Mouse (Mus musculus) hindbrain, postnatal 0 days (tissue): ENCODE measurements around the gene Celf2. TPM values are rescaled to one million over a fixed set of nuclear protein-coding genes. Genes with fewer than 3 reads are reported as not detected.

Source experiments
- ATAC-seq: fragments of 200-750 bp; cut with Nextera tagmentation; 2 replicates; pipeline ENCODE4 v1.8.0; 2017; ENCODE audit warnings: mild to moderate bottlenecking, moderate TSS enrichment, moderate library complexity
- DNase-seq: peaks from one replicate; pipeline ENCODE4 v3.0.0-alpha.2; 2015; ENCODE audit warnings: low spot score
- H3K27ac ChIP-seq: fragments of 300-500 bp; sonication (generic); 2 replicates; pipeline ENCODE4 v1.5.1; 2014; ENCODE audit warnings: mild to moderate bottlenecking
- H3K27me3 ChIP-seq: fragments of 300-500 bp; sonication (generic); 2 replicates; pipeline ENCODE4 v1.6.1; 2014; ENCODE audit warnings: low read length, mixed read lengths; ENCODE audit not compliant: insufficient read depth
- H3K36me3 ChIP-seq: fragments of 300-500 bp; sonication (generic); 2 replicates; pipeline ENCODE4 v1.6.1; 2014; ENCODE audit warnings: low read length, mixed read lengths; ENCODE audit not compliant: insufficient read depth
- H3K4me1 ChIP-seq: fragments of 300-500 bp; sonication (generic); 2 replicates; pipeline ENCODE4 v1.6.1; 2014; ENCODE audit warnings: antibody characterized with exemption, low read length, mixed read lengths; ENCODE audit not compliant: insufficient read depth
- H3K4me2 ChIP-seq: fragments of 300-500 bp; sonication (generic); 2 replicates; pipeline ENCODE4 v1.6.1; 2014; ENCODE audit warnings: low read depth, mild to moderate bottlenecking, low read length, moderate library complexity, mixed read lengths
- H3K4me3 ChIP-seq: fragments of 300-500 bp; sonication (generic); 2 replicates; pipeline ENCODE4 v1.5.1; 2014; ENCODE audit warnings: low read length
- H3K9ac ChIP-seq: fragments of 300-500 bp; sonication (generic); replicated peaks from 2 replicates; pipeline ENCODE4 v1.6.1; 2014; ENCODE audit warnings: mild to moderate bottlenecking, low read length, moderate library complexity, mixed read lengths
- H3K9me3 ChIP-seq: fragments of 300-500 bp; sonication (generic); 2 replicates; pipeline ENCODE4 v1.6.1; 2016; ENCODE audit warnings: low read length, mixed read lengths
- CTCF ChIP-seq: IDR thresholded peaks from 2 replicates; pipeline ENCODE4 v1.5.1; 2016; ENCODE audit warnings: antibody characterized with exemption, control low read depth, low read depth
- WGBS: fragments of 180-500 bp; shearing (Covaris S2); extraction: QIAGEN DNeasy Blood & Tissue Kit; methylation state at CpG from one replicate; pipeline ENCODE4 v1.1.7; 2014; 5-methylcytosine and 5-hydroxymethylcytosine counted together
- polyA plus RNA-seq: library from polyadenylated mRNA; unstranded; fragments of >200 nt; fragmentation: Nextera tagmentation; extraction: Ambion mirVana; gene quantifications from 2 replicates; pipeline ENCODE4 v1.2.1, GENCODE M21; 2015
- total RNA-seq: library from RNA; depleted of rRNA; stranded (reverse); fragments of >200 nt; gene quantifications from 2 replicates; pipeline ENCODE4 v1.2.3, GENCODE M21; 2014

Gene Celf2
- total and polyA plus RNA-seq, 2 experiments from 2014 or later, result 110 to 160 TPM

DNA sequence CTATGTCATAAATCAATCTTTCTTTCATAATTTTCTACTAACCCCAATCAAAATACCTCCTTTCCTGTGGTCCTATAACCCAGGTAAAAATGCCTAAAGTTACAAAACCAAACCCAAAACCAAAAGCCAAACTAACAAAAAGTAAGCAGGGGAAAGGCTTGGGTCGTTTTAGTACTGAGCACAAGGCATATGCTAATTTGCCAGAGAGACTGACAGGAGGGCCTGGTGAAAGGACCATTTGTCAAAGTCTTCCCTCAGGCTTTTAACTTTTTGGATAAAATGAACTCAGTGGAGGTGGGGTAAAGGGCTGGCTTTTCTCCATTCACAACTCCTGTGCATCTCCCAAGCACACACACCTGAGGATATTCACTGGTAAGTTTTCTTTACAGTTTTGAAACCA lies 463.2 kb downstream of the Celf2 start:
- H3K4me3 ChIP-seq, result no peak overlapping the region
- H3K9ac ChIP-seq, result no peak overlapping the region
- DNase-seq (no peak), ATAC-seq (no peak)
- no peaks in the 10 kb centered on the region for H3K27me3 ChIP-seq
- peaks cover 3% of the 10 kb centered on the region; the same call in 1 of the 2 replicates for H3K9me3 ChIP-seq
- H3K27ac ChIP-seq, result peak overlapping the region; percentile 43; the same call in 1 of the 2 replicates
- TF ChIP-seq CTCF, result no peak
- H3K4me2 ChIP-seq, result no peak overlapping the region
- H3K36me3 ChIP-seq, result no peaks in the 10 kb centered on the region
- WGBS, result 6% methylated on average over 1 of the region's 1 CpGs
- H3K4me1 ChIP-seq, result 0 out of 2 replicates have a peak, but pooled peaks cover 4% of the 10 kb centered on the region

DNA sequence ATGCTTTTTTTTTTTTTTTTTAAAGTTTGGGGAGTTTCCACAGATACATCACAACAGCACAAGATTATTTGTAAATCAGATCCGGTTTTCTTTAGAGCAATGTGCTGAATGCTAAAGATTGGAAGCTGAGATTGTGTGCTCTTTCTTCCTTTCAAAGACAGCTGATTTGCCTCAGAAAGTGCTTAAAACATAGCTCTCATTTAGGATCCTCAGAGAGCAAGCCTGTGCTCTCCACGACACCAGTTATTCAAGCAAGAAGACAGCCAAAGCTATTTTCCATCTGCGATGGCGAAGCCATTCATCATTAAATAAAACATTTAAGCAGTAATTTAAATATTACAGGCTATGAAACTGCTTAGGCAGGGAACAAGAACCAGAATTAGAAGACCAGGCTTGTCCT lies 463.8 kb downstream of the Celf2 start:
- DNase-seq (no peak), ATAC-seq (no peak)
- H3K4me1 ChIP-seq, result 0 out of 2 replicates have a peak, but pooled peaks cover 4% of the 10 kb centered on the region
- WGBS, result 37% methylated on average over 4 of the region's 4 CpGs
- H3K36me3 ChIP-seq, result no peaks in the 10 kb centered on the region
- H3K27ac ChIP-seq, result peak overlapping the region; percentile 43
- no peak overlapping the region for H3K9ac ChIP-seq
- no peaks in the 10 kb centered on the region for H3K27me3 ChIP-seq
- peaks cover 3% of the 10 kb centered on the region; the same call in 1 of the 2 replicates for H3K9me3 ChIP-seq
- H3K4me3 ChIP-seq, result no peak overlapping the region
- H3K4me2 ChIP-seq, result no peak overlapping the region
- TF ChIP-seq CTCF, result no peak

DNA sequence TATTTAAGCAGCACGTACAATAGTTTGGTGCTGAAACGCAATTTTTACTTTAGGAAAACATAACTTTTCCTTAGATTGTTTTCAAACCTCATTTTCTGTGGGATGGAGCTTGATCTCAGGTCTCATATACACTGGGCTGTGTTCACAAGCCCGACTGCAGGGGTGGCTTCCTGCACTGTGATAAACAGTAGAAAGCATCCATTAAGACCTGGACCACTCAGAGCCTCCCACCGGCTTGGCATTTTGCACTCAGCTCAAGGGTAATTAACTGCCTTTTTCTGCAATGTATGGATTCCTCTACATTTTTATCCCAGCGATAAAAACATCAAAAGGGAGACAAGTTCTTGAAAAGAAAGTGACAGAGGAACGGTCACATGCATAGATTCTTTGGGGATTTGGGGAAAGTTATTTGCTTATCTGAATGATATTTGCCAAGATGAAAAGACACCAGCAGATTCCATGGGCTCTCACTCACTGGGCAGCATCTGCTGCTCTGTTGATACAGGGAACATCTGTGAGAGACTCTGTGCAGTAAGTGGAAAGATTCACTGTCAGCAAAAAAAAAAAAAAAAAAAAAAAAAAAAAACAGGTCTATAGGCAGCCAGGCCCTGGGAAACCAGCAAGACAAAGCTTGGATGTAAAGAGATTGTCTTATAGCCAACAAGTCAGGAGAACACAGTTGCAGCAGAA lies 465.4 kb downstream of the Celf2 start:
- 50% methylated on average over 6 of the region's 6 CpGs for WGBS
- Histone ChIP-seq H3K36me3 (no peaks in the 10 kb centered on the region), H3K4me1 (0 out of 2 replicates have a peak, but pooled peaks cover 4% of the 10 kb centered on the region), H3K9ac (no peak overlapping the region), H3K4me3 (no peak overlapping the region), H3K27me3 (no peaks in the 10 kb centered on the region), H3K27ac (no peak overlapping the region), H3K9me3 (peaks cover 3% of the 10 kb centered on the region; the same call in 1 of the 2 replicates), H3K4me2 (no peak overlapping the region)
- no peak for TF ChIP-seq CTCF
- no peak for DNase-seq
- no peak for ATAC-seq

DNA sequence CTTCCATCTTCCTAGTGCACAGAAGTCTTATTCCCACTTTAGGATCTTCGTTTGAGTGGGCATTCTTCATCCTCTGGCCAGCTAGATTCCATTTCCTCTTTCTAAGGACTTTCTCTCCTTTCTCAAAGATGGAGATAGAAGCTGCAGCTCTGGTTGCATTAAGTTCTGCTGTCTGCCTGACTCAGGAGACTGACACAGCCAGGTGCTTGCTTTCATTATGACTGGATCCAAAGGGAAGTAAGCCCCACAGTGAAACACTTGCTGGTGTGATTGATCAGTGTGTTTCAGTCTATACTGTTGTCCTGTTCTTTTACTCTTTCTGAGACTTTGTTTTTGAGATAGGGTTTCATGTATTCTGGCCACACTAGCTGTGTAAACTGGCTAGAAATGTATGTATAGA lies 468.4 kb downstream of the Celf2 start:
- ATAC-seq, result no peak
- Histone ChIP-seq H3K27ac (no peak overlapping the region), H3K4me2 (no peak overlapping the region), H3K4me3 (no peak overlapping the region), H3K9me3 (no peaks in the 10 kb centered on the region), H3K9ac (no peak overlapping the region), H3K27me3 (no peaks in the 10 kb centered on the region), H3K4me1 (no peaks in the 10 kb centered on the region), H3K36me3 (no peaks in the 10 kb centered on the region)
- WGBS, result 79% methylated on average over 1 of the region's 1 CpGs
- no peak for TF ChIP-seq CTCF
- no peak for DNase-seq

DNA sequence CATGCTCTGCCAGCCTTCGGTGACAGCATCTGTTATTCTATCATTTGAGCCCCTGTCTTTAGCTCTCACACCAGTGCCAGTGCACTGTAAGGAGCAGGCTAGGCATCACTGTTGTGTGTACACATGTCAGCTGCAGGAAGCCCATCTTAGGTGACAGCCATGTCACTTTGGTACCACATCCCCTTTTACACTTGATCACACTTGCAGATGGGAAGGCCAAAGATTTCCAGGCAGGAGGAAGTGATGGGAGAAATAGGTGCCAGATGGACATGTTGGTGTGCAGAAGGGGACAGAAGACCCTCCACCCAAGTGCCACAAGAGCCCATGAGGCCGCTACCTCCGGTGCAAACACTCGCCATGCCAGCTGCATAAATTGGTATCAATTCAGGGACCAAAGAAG lies 470.4 kb downstream of the Celf2 start:
- Histone ChIP-seq H3K4me3 (no peak overlapping the region), H3K9me3 (no peaks in the 10 kb centered on the region), H3K27me3 (no peaks in the 10 kb centered on the region), H3K4me2 (no peak overlapping the region), H3K9ac (no peak overlapping the region), H3K36me3 (no peaks in the 10 kb centered on the region), H3K27ac (no peak overlapping the region), H3K4me1 (no peaks in the 10 kb centered on the region)
- WGBS, result 62% methylated on average over 4 of the region's 4 CpGs
- peak; percentile 76 for DNase-seq
- peak; percentile 97 for ATAC-seq
- TF ChIP-seq CTCF, result no peak

DNA sequence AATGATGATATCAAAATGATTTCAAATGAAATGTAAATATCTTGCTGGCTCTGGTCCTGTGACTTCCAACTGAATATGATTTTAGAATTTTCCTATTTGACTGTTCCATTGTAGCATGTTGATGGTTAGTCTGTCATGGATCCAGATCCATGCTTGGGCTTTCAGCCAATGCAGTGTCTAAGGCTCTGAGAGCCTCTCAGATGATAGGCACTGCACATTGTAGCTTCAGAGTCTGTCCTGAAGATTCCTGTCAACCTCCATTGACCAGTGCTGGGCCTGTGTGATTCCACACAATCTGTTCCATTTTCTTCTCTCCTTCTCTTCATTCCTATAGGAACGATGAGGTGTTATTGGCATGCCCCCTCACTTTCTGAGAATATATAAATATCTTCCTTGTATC lies 478.0 kb downstream of the Celf2 start:
- Histone ChIP-seq H3K4me3 (no peak overlapping the region), H3K27me3 (no peaks in the 10 kb centered on the region), H3K4me2 (no peak overlapping the region), H3K9ac (no peak overlapping the region), H3K36me3 (no peaks in the 10 kb centered on the region), H3K4me1 (no peaks in the 10 kb centered on the region), H3K9me3 (no peaks in the 10 kb centered on the region), H3K27ac (no peak overlapping the region)
- TF ChIP-seq CTCF, result no peak
- DNase-seq (peak; percentile 11), ATAC-seq (no peak)
- 76% methylated on average over 1 of the region's 1 CpGs for WGBS

DNA sequence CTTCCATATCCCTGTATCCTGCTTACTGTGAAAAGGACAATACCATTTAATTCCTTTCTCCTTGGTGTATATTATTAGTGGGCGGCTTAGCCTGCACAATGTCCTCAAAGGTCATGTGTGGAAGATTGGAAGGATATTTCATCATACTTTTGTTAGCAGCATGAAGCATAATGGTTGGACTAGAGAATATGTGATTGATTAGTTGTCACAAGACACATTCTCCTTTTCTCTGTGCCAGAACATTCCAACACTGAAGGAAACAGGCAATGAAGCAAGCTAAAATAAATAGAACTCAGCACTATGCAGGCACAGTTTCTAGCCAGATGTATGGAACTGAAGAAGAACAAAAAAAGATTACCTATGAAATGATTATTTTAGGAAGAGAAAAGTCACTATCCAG lies 482.6 kb downstream of the Celf2 start:
- ATAC-seq (no peak), DNase-seq (no peak)
- no peak overlapping the region for H3K27ac ChIP-seq
- H3K9ac ChIP-seq, result no peak overlapping the region
- H3K27me3 ChIP-seq, result no peaks in the 10 kb centered on the region
- no peak overlapping the region for H3K4me2 ChIP-seq
- no peak overlapping the region for H3K4me3 ChIP-seq
- no peaks in the 10 kb centered on the region for H3K9me3 ChIP-seq
- H3K36me3 ChIP-seq, result no peaks in the 10 kb centered on the region
- 87% methylated on average over 1 of the region's 1 CpGs for WGBS
- H3K4me1 ChIP-seq, result no peaks in the 10 kb centered on the region
- no peak for TF ChIP-seq CTCF
